Mouse (Mus musculus) liver, embryonic 13.5 days (tissue): Measurements from ENCODE around the gene Slc22a12. TPM values are rescaled to one million over a fixed set of nuclear protein-coding genes. Genes with fewer than 3 reads are reported as not detected.
A peak's percentile ranks its signal among the peaks of the same experiment; 100 is the strongest.

Experiments used
- ATAC-seq: fragments of 200-750 bp; cut with Nextera tagmentation; 2 replicates; pipeline ENCODE4 v1.8.0; 2017; ENCODE audit warnings: low read depth, mild to moderate bottlenecking, moderate number of reproducible peaks, moderate library complexity
- DNase-seq: peaks from one replicate; pipeline ENCODE4 v3.0.0; 2022
- H3K27ac ChIP-seq: fragments of 300-500 bp; sonication (generic); 2 replicates; pipeline ENCODE4 v1.5.1; 2015; ENCODE audit warnings: moderate library complexity, mild to moderate bottlenecking, inconsistent platforms
- H3K27me3 ChIP-seq: fragments of 300-500 bp; sonication (generic); 2 replicates; pipeline ENCODE4 v1.6.1; 2015; ENCODE audit warnings: mild to moderate bottlenecking, inconsistent platforms
- H3K36me3 ChIP-seq: fragments of 300-500 bp; sonication (generic); 2 replicates; pipeline ENCODE4 v1.6.1; 2015; ENCODE audit warnings: mild to moderate bottlenecking, inconsistent platforms
- H3K4me1 ChIP-seq: fragments of 300-500 bp; sonication (generic); replicated peaks from 2 replicates; pipeline ENCODE4 v1.6.1; 2015; ENCODE audit warnings: inconsistent platforms
- H3K4me2 ChIP-seq: fragments of 300-500 bp; sonication (generic); 2 replicates; pipeline ENCODE4 v1.6.1; 2015; ENCODE audit warnings: inconsistent platforms, mild to moderate bottlenecking, moderate library complexity
- H3K4me3 ChIP-seq: fragments of 300-500 bp; sonication (generic); replicated peaks from 2 replicates; pipeline ENCODE4 v1.5.1; 2015; ENCODE audit warnings: mild to moderate bottlenecking, inconsistent platforms
- H3K9ac ChIP-seq: fragments of 300-500 bp; sonication (generic); 2 replicates; pipeline ENCODE4 v1.6.1; 2015; ENCODE audit warnings: mild to moderate bottlenecking, inconsistent platforms
- H3K9me3 ChIP-seq: fragments of 300-500 bp; sonication (generic); replicated peaks from 2 replicates; pipeline ENCODE4 v1.6.1; 2016; ENCODE audit warnings: inconsistent platforms
- WGBS: fragments of 180-500 bp; shearing (Covaris S2); methylation state at CpG from one replicate; pipeline ENCODE4 v1.1.7; 2015; ENCODE audit not compliant: insufficient replicate concordance; 5-methylcytosine and 5-hydroxymethylcytosine counted together
- polyA plus RNA-seq: library from polyadenylated mRNA; unstranded; fragments of >200 nt; fragmentation: Nextera tagmentation; extraction: Ambion mirVana; gene quantifications from 2 replicates; pipeline ENCODE4 v1.2.1, GENCODE M21; 2015

Slc22a12 gene
- polyA plus RNA-seq, 1 experiment from 2014 or later, result not detected

GRCm38 (mm10) chr19:6540191-6540590 is 2.6 kb downstream of the Slc22a12 start:
- H3K4me3 ChIP-seq, result no peak overlapping the region
- no peak overlapping the region for H3K27ac ChIP-seq
- ATAC-seq (no peak), DNase-seq (no peak)
- no peak overlapping the region for H3K4me2 ChIP-seq
- no peak overlapping the region for H3K9ac ChIP-seq
- no peaks in the 10 kb centered on the region for H3K36me3 ChIP-seq
- peaks cover 12% of the 10 kb centered on the region; the same call in 1 of the 2 replicates for H3K27me3 ChIP-seq
- 57% methylated on average over 6 of the region's 6 CpGs for WGBS
- H3K4me1 ChIP-seq, result no peaks in the 10 kb centered on the region
- H3K9me3 ChIP-seq, result no peaks in the 10 kb centered on the region

- ATAC-seq (no peak), DNase-seq (no peak)
- Histone ChIP-seq H3K4me2 (no peak overlapping the region), H3K27ac (no peak overlapping the region), H3K27me3 (peaks cover 18% of the 10 kb centered on the region; the same call in 1 of the 2 replicates), H3K4me3 (no peak overlapping the region), H3K9ac (no peak overlapping the region), H3K4me1 (no peaks in the 10 kb centered on the region), H3K9me3 (no peaks in the 10 kb centered on the region), H3K36me3 (no peaks in the 10 kb centered on the region)
- 66% methylated on average over 4 of the region's 4 CpGs for WGBS
Observed at GRCm38 (mm10) chr19:6539592-6539991, 3.2 kb downstream of the Slc22a12 start.

DNA sequence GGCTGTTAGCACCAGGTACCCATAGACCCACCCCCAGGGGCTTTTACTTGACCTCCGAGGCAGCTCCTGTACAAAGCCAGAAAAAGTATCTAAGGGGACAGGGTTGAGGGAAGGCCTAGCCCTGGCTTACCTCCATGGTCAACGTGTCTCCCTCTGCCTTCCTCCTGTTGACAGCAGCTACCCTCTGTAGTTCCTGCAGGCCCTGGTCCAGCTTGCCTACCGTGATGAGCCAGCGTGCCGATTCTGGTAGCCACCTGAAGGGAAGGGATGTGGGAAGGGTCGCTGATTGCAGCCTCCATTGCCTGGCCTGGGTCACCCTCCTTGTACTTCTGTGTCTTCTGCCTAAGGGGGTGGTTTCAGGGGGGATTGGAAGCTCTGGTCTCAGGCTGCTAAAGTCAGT is 4.3 kb downstream of the Slc22a12 start:
- Histone ChIP-seq H3K27ac (no peak overlapping the region), H3K4me2 (no peak overlapping the region), H3K4me3 (no peak overlapping the region), H3K27me3 (peaks cover 28% of the 10 kb centered on the region), H3K9ac (no peak overlapping the region), H3K9me3 (no peaks in the 10 kb centered on the region), H3K4me1 (no peaks in the 10 kb centered on the region), H3K36me3 (no peaks in the 10 kb centered on the region)
- DNase-seq (no peak), ATAC-seq (no peak)
- 66% methylated on average over 6 of the region's 6 CpGs for WGBS

- WGBS, result 52% methylated on average over 8 of the region's 8 CpGs
- Histone ChIP-seq H3K27ac (no peak overlapping the region), H3K9ac (no peak overlapping the region), H3K4me1 (no peaks in the 10 kb centered on the region), H3K4me3 (no peak overlapping the region), H3K27me3 (peaks cover 39% of the 10 kb centered on the region), H3K4me2 (no peak overlapping the region), H3K9me3 (no peaks in the 10 kb centered on the region), H3K36me3 (no peaks in the 10 kb centered on the region)
- no peak for DNase-seq
- no peak for ATAC-seq
Observed at GRCm38 (mm10) chr19:6537526-6537925, 5.3 kb downstream of the Slc22a12 start.

GRCm38 (mm10) chr19:6536696-6537095 is 6.1 kb downstream of the Slc22a12 start:
- Histone ChIP-seq H3K27me3 (peaks cover 47% of the 10 kb centered on the region), H3K4me3 (no peak overlapping the region), H3K36me3 (no peaks in the 10 kb centered on the region), H3K27ac (no peak overlapping the region), H3K4me1 (peaks cover 5% of the 10 kb centered on the region; the same call in 1 of the 2 replicates), H3K9ac (no peak overlapping the region), H3K9me3 (no peaks in the 10 kb centered on the region), H3K4me2 (no peak overlapping the region)
- DNase-seq (no peak), ATAC-seq (no peak)
- 60% methylated on average over 6 of the region's 6 CpGs for WGBS

DNA sequence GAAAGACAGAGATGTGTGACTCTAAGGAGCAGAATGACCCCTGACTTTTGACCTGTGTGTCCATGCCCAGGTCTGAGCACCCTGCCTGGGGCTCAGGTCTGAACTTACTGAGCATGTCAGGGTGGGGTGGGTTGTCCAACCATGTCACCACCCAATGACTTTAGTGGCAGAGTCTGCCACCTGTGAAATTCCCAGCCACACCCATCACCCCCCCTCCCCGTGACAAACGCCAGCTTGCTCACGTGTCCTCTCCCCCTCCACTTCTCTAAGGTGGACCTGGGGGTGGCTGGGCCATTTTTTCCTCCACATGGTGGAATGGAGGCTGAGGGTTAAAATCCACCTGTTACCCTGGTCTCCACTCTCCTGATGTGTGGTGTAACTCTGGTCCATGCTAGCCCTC is 6.6 kb downstream of the Slc22a12 start:
- Histone ChIP-seq H3K9me3 (no peaks in the 10 kb centered on the region), H3K27ac (no peak overlapping the region), H3K4me1 (peaks cover 10% of the 10 kb centered on the region; the same call in 1 of the 2 replicates), H3K4me2 (no peak overlapping the region), H3K9ac (no peak overlapping the region), H3K27me3 (peaks cover 52% of the 10 kb centered on the region), H3K36me3 (no peaks in the 10 kb centered on the region), H3K4me3 (no peak overlapping the region)
- DNase-seq (no peak), ATAC-seq (no peak)
- WGBS, result 58% methylated on average over 3 of the region's 3 CpGs

GRCm38 (mm10) chr19:6534118-6534415 is 8.8 kb downstream of the Slc22a12 start:
- Histone ChIP-seq H3K4me1 (peaks cover 11% of the 10 kb centered on the region; the same call in 1 of the 2 replicates), H3K36me3 (no peaks in the 10 kb centered on the region), H3K27ac (no peak overlapping the region), H3K27me3 (peaks cover 67% of the 10 kb centered on the region), H3K4me2 (no peak overlapping the region), H3K9me3 (no peaks in the 10 kb centered on the region), H3K4me3 (no peak overlapping the region), H3K9ac (no peak overlapping the region)
- WGBS, result 59% methylated on average over 5 of the region's 5 CpGs
- no peak for DNase-seq
- no peak for ATAC-seq

DNA sequence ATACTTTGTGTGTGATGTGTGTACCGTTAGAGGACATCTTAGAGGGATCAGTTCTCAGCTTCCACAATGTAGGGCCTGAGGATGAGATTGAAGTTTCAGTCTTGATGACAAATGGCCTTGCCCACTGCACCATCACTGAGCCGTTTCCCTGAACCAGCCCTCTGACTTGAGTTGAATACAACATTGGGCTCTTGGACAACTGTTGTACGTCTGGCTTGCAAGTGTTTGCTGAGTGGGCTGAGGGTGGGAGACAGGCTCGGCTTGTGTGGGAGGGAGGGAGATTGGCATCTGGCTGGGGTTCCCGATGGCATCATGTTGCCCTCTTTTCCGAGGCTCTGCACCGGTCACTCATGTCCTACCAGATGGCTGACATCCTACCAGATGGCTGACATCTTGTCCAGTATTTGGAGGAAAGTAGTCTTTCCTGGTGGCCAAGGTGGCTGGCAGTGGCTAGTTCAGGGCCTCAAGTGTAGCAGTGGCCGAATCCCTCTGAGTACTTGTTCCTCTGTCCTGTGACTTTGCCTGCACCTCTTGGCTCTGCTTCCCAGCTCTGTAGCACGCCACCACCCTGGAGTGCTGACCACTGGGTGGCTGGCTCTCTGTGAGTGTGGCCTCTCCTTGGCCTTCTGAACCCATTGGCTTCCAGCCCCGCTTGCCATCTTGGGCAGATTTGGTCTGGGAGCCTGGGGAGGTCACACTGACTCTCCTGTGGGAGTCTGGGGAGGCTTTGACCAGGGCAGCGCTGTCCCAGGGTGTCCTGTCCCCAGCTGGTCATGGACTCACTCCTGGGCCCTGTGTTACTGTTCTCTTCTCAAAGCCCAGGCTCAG is 9.3 kb downstream of the Slc22a12 start:
- 62% methylated on average over 11 of the region's 11 CpGs for WGBS
- peaks cover 72% of the 10 kb centered on the region for H3K27me3 ChIP-seq
- no peak overlapping the region for H3K4me3 ChIP-seq
- H3K4me1 ChIP-seq, result peaks cover 11% of the 10 kb centered on the region; the same call in 1 of the 2 replicates
- no peaks in the 10 kb centered on the region for H3K36me3 ChIP-seq
- no peak for DNase-seq
- no peak overlapping the region for H3K9ac ChIP-seq
- ATAC-seq, result no peak
- H3K4me2 ChIP-seq, result no peak overlapping the region
- no peak overlapping the region for H3K27ac ChIP-seq
- no peaks in the 10 kb centered on the region for H3K9me3 ChIP-seq

GRCm38 (mm10) chr19:6532656-6533055 is 10.2 kb downstream of the Slc22a12 start:
- Histone ChIP-seq H3K4me3 (no peak overlapping the region), H3K9ac (no peak overlapping the region), H3K36me3 (no peaks in the 10 kb centered on the region), H3K4me2 (no peak overlapping the region), H3K4me1 (peaks cover 11% of the 10 kb centered on the region; the same call in 1 of the 2 replicates), H3K9me3 (no peaks in the 10 kb centered on the region), H3K27me3 (peaks cover 81% of the 10 kb centered on the region), H3K27ac (no peak overlapping the region)
- no peak for DNase-seq
- WGBS, result 17% methylated on average over 13 of the region's 13 CpGs
- ATAC-seq, result no peak

DNA sequence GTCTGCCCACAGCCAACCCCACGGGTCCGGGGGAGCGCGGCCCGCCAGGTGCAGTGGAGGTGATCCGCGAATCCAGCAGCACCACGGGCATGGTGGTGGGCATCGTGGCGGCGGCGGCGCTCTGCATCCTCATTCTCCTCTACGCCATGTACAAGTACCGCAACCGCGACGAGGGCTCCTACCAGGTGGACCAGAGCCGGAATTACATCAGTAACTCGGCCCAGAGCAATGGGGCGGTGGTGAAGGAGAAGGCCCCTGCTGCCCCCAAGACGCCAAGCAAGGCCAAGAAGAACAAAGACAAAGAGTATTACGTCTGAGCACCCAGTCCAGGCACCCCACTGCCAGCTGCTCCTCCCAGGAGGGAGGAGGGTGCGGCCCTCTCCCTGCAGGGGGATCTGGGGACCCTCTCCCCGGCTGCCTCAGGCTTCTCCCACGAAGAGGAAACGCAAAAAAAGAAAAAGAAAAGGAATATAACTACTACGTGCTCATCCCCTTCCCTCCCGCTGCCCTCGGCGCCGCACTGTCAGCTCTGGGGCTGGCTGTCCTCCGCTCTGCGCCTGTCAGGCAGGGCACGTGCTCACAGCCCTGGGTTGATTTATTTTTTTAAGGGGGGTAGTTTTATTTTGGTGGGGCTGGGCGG is 10.9 kb downstream of the Slc22a12 start:
- no peaks in the 10 kb centered on the region for H3K9me3 ChIP-seq
- 2% methylated on average over 36 of the region's 36 CpGs for WGBS
- no peak for ATAC-seq
- H3K36me3 ChIP-seq, result no peaks in the 10 kb centered on the region
- H3K9ac ChIP-seq, result no peak overlapping the region
- H3K4me3 ChIP-seq, result peak overlapping the region; percentile 37
- DNase-seq, result no peak
- H3K27me3 ChIP-seq, result peaks cover 81% of the 10 kb centered on the region
- no peak overlapping the region for H3K27ac ChIP-seq
- H3K4me1 ChIP-seq, result peaks cover 11% of the 10 kb centered on the region; the same call in 1 of the 2 replicates
- H3K4me2 ChIP-seq, result peak overlapping the region; percentile 58

GRCm38 (mm10) chr19:6531011-6531631 is 11.7 kb downstream of the Slc22a12 start:
- peaks cover 78% of the 10 kb centered on the region for H3K27me3 ChIP-seq
- no peak for DNase-seq

More at GRCm38 (mm10) chr19:6531011-6531631, 11.7 kb downstream of the Slc22a12 start:
- Histone ChIP-seq H3K36me3 (no peaks in the 10 kb centered on the region), H3K9me3 (no peaks in the 10 kb centered on the region), H3K27ac (no peak overlapping the region), H3K4me3 (peak overlapping the region; percentile 37), H3K4me2 (peak overlapping the region; percentile 58), H3K4me1 (peaks cover 11% of the 10 kb centered on the region; the same call in 1 of the 2 replicates), H3K9ac (no peak overlapping the region)
- ATAC-seq, result no peak
- WGBS, result 2% methylated on average over 56 of the region's 56 CpGs
